Mouse (Mus musculus) lung, adult 2 months (tissue): ENCODE measurements around the gene Grk1.

Experiments
- CTCF ChIP-seq: fragments of 200-500 bp; IDR thresholded peaks from 2 replicates; pipeline ENCODE4 v1.5.1; 2011; ENCODE audit warnings: mild to moderate bottlenecking, low read length, control low read depth; ENCODE audit not compliant: insufficient read depth
- POLR2A ChIP-seq: fragments of 200-500 bp; IDR thresholded peaks from 2 replicates; pipeline ENCODE4 v1.6.1; 2011; ENCODE audit warnings: low read depth, mild to moderate bottlenecking, control low read depth, low read length, borderline replicate concordance; ENCODE audit errors: extremely low read depth

GRCm38 (mm10) chr8:13356681-13357080 is 48.2 kb upstream of the Grk1 start:
- no peak for TF ChIP-seq CTCF
- TF ChIP-seq POLR2A: no peak
